Mouse (Mus musculus) T-cell, adult 66 days (primary cell): ENCODE data around the gene Sergef. TPM values are rescaled to one million over a fixed set of nuclear protein-coding genes. Genes with fewer than 3 reads are reported as not detected.

Source experiments
- total RNA-seq, 2 experiments: library from RNA; stranded (reverse); gene quantifications; 3 replicates in 1 of 2; 4 replicates in 1 of 2; pipeline ENCODE4 v1.2.4; 2023

Gene Sergef
- total RNA-seq = 10 to 100 TPM; 18.9 to 19.4 TPM

DNA sequence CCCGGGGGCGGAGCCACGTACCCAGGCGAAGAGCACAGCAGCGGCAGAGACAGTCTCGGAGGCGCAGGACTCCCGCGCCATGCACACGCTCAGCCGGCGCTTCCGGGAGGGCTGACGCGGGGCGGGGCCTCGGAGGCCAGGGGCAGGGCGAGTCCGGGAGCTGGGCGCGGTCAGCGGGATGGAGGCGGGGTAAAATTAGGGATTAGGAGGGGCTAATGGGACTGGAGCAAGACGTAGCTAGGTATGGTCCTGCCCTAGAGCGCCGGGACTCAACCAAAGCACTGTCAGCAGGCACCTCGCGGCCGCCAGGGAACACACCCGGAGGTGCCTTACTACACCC is at the start of gene Sergef:
Sergef (minus strand) TSS at position 116 of the 340 bp plus-strand sequence.

GRCm38 (mm10) chr7:46672160-46672672 is 32.6 kb upstream of the Sergef start, which contains the start of gene Tph1:
Gene Tph1 (minus strand): TSS chr7:46672537.

DNA sequence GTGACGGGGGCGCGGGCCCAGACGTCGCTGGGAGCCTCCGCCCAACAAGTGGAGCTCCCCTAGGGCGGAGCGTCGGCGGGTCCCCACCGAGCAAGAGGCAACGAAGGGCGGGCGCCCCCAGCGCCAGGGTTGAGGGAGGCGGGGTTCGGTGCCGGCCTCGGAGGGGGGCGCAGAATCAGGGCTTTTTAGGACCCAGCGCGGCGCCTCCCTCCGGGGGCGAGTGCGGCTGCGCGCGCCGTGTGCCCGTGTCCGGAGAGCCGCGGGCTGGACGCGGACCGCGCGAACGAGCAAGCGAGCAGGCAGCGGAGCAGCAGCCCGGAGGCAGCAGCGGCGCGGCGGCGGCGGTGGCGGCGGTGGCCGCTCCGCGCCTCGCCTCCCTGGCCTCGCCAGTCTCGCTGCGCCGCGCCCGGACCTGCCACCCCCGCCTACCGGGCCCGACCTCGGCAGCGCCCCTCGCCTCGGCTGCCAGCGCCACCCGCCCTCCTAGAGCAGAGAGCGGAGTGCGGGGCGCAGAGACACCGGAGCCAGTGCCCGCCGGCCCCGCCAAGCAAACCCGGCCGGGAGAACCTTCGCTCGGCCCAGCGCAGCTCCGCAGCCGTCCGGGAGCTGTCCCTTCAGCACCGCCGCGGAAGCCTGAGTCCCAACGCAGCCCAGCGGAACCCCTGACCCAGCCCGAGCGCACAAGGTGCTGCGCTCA is 243.2 kb downstream of the Sergef start, which contains the start of gene Kcnc1:
Kcnc1 (plus strand) TSS at position 267 of the 697 bp plus-strand sequence.

Other genes starting within 250 kb of the Sergef start
- 1 to 10 TPM; 7.3 to 7.9 TPM for gene Kcnc1, start 243.3 kb downstream of the Sergef start, total RNA-seq
- gene Tph1, start 32.7 kb upstream of the Sergef start, total RNA-seq = not detected
- gene Saal1, start 70.9 kb upstream of the Sergef start, total RNA-seq = 10 to 100 TPM; 14.9 to 16.7 TPM
- under 1 TPM in 1 of 2 experiments, not detected in 1; 0.27 TPM for gene Saa3, start 75.9 kb upstream of the Sergef start, total RNA-seq
- not detected for gene Saa4, start 92.8 kb upstream of the Sergef start, total RNA-seq
- not detected for gene Saa1, start 103.2 kb upstream of the Sergef start, total RNA-seq
- not detected for gene Saa2, start 112.0 kb upstream of the Sergef start, total RNA-seq
- gene Hps5, start 156.3 kb upstream of the Sergef start, total RNA-seq = 10 to 100 TPM; 38.6 to 42.2 TPM
- gene Gtf2h1, start 156.3 kb upstream of the Sergef start, total RNA-seq = 10 to 100 TPM; 43.4 to 59.7 TPM
- 100 to 1,000 TPM; 287 to 303 TPM for gene Ldha, start 201.7 kb upstream of the Sergef start, total RNA-seq
- gene Ldhc, start 221.4 kb upstream of the Sergef start, total RNA-seq = not detected